Mouse (Mus musculus) olfactory bulb, adult 2 months (tissue): ENCODE results near the gene Rab15.

Experiments
- CTCF ChIP-seq: fragments of 200-500 bp; IDR thresholded peaks from 2 replicates; pipeline ENCODE4 v1.5.1; 2012; ENCODE audit warnings: low read depth, mild to moderate bottlenecking, low read length, moderate library complexity; ENCODE audit not compliant: insufficient read depth
- POLR2A ChIP-seq: fragments of 200-500 bp; IDR thresholded peaks from 2 replicates; pipeline ENCODE4 v1.6.1; 2012; ENCODE audit warnings: mild to moderate bottlenecking, low read depth, low read length, moderate library complexity; ENCODE audit not compliant: insufficient read depth

DNA sequence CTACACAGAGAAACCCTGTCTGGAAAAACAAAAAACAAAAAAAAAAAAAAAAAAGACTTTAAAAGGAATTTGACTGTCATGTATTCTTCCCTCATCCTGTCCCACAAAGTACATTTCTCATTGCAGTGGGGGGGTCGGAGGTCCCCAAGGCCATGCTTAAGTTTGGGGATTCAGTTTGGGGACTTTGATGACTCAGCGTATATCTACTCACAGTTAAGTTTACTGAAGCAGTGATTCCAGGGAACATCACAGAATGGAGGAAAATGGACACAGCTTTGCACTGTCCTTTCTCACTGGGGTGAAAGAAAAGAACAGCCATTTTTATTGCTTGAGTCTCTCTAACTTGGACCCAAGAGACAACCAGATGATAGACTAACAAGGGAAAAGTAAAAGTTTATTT, 29.7 kb upstream of the Rab15 start:
- no peak for TF ChIP-seq POLR2A
- no peak for TF ChIP-seq CTCF
